Mouse (Mus musculus) granulocyte monocyte progenitor cell, adult 5-6 weeks (primary cell): ENCODE data around the gene Timm10. TPM values are rescaled to one million over a fixed set of nuclear protein-coding genes. Genes with fewer than 3 reads are reported as not detected.
"Not testable (repeated sequence)": the region's sequence is repeated elsewhere in the genome, so short reads cannot be mapped to it uniquely, and the experiment has no call there.

Source experiments
- ATAC-seq: replicated peaks from 2 replicates; pipeline ENCODE4 v1.8.0; 2016; ENCODE audit warnings: mild to moderate bottlenecking, moderate TSS enrichment, inconsistent platforms; ENCODE audit not compliant: poor library complexity, severe bottlenecking
- total RNA-seq, 2 experiments: library from RNA; stranded (forward) in 1 of 2; stranded (reverse) in 1 of 2; fragments of 200-712, 200-1000 nt in 1 of 2; fragments of >200 nt in 1 of 2; fragmentation: Nextera tagmentation in 1 of 2; gene quantifications; 2 replicates each; pipeline ENCODE4 v1.2.3; 2014 to 2017

Gene Timm10
- total RNA-seq (2014; fragmentation: Nextera tagmentation), result 52.3 and 76.6 TPM in 2 replicates
- 32.2 and 34.6 TPM in 2 replicates for total RNA-seq (2017)

DNA sequence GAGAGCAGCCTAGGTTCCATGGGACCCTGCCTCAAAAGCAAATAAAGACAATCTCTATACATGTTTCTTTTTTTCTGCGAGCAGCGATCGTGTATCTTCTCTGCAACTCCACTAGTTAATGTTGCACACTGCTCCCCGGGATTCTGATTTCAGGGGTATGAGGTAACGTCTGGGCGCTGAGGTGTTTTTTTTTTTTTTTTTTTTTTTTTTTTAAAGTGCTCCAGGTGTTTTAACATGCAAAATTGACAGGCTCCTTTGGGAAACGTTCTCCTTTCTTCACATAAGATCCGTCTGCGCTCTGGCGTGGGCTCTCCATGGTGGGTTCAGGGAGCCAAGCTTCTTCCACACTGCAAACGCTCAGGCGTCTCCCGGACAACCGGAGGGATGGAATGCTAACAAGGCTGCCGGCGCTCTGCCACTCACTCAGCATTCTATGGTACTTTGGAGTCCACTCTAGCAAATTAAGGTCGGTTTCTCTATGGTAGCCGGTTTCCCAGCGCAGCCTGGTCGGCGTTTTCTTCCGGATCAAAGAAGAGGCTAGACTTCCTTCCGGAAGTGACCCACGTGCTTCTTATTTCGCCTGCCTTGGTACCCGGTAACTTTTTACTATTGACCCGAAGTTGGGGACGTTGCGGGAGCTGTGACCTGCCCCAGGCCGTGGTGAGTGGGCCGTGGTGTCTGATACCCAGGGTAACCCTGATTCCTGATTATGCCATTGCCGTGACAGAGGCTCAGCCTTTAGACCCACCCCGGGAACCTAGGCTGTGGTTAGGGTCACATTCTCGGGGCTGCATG, at the start of gene Timm10:
Gene Timm10 (plus strand): TSS at position 510 of the 795 bp plus-strand sequence.
- peak; percentile 90 for ATAC-seq

DNA sequence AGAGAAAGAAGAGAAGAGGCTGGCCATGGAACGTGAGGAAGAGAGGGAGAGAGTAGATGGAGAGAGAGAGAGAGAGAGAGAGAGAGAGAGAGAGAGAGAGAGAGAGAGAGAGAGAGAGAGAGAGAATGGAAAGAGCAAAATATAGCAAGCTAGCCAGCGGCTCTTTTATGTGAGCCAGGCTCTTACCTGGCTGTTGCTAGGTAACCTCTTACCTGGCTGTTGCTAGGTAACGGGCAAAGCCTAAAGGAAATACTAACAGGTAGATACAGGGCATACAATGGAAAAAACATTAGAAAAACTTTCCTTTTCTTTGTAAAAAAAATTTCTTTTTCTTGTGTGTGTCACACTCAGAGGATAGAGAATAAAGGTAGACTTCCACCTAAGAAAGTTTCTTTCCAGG, 49.1 kb upstream of the Timm10 start:
- no peak for ATAC-seq

DNA sequence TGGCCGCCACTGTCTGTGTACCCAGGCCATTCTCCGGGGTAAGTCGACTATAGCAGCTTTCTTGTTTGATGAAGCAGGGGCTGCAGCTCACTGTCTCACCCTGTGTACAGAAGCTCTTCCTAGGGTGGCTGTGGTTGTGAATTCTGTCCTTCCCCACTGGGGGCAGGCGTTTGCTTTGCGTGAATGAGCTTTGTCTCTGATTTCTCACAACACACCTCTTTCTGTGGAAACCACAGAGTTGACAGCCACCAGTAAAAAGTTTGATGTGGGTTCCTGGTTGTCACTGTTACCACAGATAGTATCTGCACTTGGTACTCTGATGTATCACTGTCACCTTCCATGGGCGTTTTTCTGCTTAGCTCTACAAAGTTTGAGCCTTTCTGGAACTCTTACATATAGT, 47.6 kb upstream of the Timm10 start:
- ATAC-seq, result peak; percentile 79

DNA sequence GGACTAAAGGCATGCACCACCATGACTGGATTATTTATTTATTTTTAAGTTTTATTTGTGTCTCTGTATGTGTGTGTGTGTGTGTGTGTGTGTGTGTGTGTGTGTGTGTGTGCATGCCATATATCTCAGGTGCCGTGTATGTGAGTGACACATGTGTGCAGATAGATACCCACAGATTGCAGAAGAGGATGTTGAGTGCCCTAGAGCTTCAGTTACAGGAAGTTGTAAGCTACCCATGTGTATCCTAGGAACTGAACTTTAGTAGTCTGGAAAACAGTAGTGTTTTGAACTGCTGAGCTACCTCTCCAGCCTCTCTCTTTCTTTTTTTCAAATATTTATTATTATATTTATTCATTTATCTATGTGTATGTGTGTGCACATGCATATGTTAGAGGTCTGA, 43.5 kb upstream of the Timm10 start:
- ATAC-seq, result peak; percentile 70

DNA sequence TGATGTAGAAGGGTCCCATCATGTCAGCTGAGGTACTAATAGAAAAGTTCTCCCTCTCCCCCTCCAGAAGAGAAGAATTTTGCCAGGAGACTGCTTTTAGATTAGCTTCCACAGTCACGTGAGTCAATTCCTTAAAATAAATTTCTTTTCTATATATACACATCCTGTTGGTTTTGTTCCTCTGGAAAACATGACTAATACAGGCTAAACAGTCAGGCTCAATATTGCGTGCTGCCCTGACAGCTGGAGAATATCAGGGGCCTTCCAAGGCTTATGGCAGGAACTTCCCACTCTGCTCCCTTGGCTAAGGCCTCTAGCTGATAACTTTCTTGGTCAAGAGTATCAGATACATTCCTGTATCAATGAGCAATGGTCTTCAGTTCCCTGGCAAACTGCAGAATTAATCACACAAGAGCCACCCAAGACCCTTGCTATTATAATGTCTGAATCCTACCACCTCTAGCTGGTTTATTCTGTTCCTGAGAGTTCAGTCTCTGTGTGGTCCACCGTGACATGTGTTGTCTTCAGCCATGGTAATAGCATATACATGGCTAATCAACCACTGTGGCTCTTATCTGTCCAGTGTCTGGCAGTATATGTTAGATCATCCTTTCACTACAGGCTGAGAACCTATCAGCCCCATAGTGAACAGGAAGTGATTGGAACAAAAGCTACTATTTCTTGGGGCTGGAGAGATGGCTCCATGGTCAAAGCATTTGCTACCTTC, 42.8 kb upstream of the Timm10 start:
- no peak for ATAC-seq

- ATAC-seq, result peak; percentile 83
These were observed 38.5 kb upstream of the Timm10 start for GRCm38 (mm10) chr2:84788316-84788715.

GRCm38 (mm10) chr2:84790418-84790817, 36.4 kb upstream of the Timm10 start:
- ATAC-seq, result no peak

DNA sequence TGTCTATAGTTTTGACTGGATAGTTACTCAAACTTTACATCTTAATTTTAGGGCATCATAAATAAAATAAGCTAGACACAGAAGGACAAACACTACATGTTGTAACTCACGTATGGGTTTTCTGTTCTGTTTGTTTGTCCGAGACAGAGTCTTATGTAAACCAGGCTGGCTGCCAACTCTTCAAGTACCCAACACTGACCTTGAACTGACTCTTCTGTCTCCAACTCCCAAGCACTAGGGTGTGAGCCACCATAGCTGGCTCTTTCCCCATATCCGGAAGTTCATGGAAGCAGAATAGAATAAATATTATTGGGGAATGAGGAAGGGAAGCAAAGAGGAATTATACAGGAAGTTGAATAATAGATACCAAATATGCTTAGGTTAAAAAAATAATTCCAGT, 34.3 kb upstream of the Timm10 start:
- ATAC-seq, result no peak

DNA sequence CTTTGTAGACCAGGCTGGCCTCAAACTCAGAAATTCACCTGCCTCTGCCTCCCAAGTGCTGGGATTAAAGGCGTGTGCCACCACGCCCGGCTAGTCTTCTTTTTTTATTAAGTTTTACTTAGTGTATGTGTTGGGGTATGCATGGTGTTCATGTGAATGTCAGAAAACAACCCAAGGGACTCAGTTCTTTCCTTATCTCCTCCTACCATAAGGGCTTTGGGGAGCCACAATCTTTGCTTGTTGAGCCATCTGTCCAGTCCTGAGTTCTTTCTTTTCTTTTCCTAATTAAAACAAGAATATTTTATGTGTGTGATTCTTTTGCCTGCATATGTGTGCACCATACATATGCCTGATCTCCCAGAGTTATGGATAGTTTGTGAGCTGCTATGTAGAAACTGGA, 33.6 kb upstream of the Timm10 start:
- no peak for ATAC-seq

DNA sequence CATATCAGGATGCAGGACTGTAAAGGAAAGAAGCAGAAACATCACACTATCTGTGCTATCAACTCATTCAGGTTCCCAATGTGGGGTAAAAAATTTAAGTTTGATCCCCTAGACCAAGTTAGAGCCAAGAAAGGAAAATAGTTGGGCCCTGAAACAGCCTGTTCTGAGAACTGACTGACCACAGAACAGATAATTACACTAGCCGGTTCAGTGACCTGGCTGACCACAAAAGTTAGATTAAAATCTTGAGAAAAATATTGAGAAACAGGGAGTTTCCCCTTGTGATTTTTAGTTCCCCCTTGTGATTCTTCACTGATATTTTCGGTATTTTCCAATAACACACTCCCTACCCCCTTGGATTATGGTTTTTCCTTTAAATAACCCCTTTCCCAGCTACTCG, 32.9 kb upstream of the Timm10 start:
- ATAC-seq, result peak; percentile 23

DNA sequence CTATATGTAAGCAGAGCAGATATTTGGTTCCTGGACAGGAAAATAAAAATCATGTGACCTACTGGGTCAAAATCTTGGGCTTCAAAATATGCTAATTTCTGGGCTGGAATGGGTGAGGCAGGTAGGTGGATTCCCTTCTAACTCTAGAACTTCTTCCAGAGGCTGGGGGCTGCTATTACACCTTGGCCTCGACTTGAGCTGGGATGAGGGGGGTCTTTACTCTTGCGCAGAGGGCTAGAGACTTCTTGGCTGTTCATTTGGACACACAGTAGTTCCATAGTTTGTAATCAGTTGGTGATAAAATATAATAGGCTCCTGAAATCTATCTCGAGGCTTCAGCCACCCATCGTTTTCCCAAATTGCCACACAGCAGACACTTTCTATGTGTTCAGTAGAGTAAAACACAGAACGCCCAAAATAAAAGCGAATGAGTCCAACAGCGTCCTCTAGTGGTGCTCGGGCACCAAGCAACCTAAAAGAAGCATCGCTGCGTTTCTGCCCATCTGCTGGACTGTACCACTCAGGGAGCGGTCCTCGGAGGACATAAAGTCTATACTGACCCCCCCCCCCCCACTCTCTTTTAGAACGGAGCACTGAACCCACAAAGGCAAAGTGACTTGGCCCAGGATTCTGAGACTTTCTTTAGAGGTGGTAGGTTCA, 28.8 kb upstream of the Timm10 start:
- ATAC-seq, result peak; percentile 55

DNA sequence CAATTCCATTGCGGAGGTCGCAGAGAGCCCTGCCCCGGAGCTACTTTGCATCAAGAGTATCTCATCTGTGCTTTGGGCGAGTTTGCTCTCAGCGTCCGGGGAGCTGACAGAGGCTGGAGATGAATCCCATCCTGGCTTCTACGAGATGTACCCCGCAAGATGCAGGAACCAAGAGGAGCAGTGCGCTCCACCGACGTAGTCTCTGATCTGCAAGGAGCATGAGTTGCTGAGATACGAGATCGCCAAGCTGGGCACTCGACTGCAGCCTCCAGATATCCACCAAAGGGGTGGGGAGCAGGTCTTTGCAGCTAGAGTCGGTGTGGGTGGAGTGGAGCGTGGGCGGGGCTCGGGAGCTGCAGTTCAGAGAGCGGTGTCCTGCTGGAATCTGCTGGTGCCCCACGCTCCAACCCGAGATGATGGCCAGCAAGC, 28.3 kb upstream of the Timm10 start, which contains the start of gene Ube2l6:
Gene Ube2l6 (plus strand): TSS at position 336 of the 429 bp plus-strand sequence.
- ATAC-seq, result peak; percentile 51

DNA sequence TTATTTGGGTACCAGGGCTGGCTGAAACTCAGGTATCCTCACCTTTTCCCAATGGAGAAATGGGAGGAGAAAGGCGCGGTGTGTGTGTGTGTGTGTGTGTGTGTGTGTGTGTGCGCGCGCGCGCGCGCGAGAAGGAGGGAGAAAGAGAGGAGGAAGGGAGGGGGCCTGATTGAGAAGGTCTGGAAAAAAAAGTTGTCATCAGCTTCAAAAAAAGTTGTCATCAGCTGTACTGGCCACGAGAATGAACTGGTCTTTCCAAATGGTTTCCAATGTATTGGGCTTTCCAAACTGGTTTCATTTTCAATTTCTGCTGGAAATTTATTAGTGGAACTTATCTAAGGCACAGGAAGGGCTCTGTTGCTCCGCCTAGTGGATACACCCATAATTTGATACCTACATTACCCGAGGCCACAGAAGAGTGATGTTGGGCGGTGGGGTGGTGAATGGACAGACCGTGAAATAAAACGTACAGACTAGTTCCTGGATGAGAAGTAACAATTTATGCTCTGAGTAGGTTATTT, 27.7 kb upstream of the Timm10 start:
- ATAC-seq, result peak; percentile 76

DNA sequence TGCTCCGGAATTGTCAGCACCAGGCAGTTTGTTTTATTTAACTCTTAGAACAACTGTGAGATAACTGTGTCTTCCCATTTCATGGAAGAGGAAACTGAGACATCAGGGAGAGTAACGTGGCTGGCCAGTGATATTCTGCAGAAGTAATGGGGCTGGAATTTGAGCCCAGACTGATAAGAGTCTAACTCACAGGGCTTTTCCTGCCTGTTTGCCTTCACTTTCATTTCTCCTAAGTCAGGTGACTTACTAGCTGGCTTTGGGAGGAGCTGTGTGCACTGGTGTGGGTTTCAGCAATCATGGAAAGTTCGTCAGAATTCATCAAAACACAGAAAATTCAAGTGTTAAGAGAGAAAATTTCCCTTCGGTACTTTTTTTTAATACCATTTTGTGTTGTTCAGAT, 26.5 kb upstream of the Timm10 start:
- ATAC-seq, result no peak

GRCm38 (mm10) chr2:84801223-84801622, 25.6 kb upstream of the Timm10 start:
- ATAC-seq, result not testable (repeated sequence)

GRCm38 (mm10) chr2:84803963-84804362, 22.8 kb upstream of the Timm10 start:
- ATAC-seq, result peak; percentile 75

GRCm38 (mm10) chr2:84806546-84806945, 20.3 kb upstream of the Timm10 start:
- ATAC-seq, result no peak

- no peak for ATAC-seq
These were observed 17.5 kb upstream of the Timm10 start for GRCm38 (mm10) chr2:84809330-84809729.

GRCm38 (mm10) chr2:84810526-84810885, 16.3 kb upstream of the Timm10 start:
- peak; percentile 12; the same call in 1 of the 2 replicates for ATAC-seq

DNA sequence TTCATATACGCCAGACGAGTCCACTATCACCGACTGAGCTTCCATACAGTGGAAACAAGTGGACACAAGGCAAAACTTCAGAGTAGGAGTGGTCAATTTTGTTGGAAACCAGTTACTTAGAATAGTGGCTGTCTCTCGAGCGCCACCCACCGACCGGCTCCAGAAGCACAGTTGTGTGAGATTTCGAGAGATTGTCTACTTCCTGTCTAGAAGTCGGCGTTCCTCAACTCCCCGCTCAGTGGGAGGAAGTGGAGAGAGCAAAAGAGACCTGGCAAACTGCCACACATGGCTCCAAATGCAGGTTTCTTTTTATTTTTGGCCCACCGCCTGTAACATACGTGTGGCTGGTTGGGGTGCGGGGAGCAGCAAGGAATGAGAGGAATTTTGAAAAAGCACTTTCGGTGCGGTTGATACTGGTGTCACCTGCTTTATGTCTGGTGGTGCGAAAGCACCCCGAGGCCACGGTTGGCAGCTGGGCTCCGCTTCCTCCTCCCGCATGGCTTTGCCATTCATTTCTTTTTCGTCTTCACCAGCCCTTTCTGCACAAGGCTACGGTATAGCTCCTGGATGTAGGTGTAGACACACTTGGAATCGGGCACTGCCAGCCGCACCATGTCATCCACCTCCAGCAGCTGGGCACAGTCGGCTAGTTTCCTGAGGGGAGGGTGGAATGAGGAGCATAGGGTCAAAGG, 15.8 kb upstream of the Timm10 start:
- ATAC-seq, result peak; percentile 95
